Comparison of ENCODE assay signal across 8 mouse cellular contexts in genomic region chr9:36970651-36971050, GRCm38 (mm10).
DNase-seq lines count a peak whose midpoint lies in the region; ATAC-seq and TF ChIP-seq lines count a peak whose summit lies in the region.

No protein-coding gene starts in this region.

- H3K4me2 ChIP-seq in forebrain, embryonic 14.5 days (ENCODE audit: low read length), result no peak overlapping the region
- no peak overlapping the region for H3K4me2 ChIP-seq in midbrain, embryonic 16.5 days (ENCODE audit: low read length)
- H3K4me2 ChIP-seq in stomach, embryonic 15.5 days, result no peak overlapping the region

- no peak overlapping the region for H3K27ac ChIP-seq in heart, embryonic 10.5 days
- no peak overlapping the region for H3K27ac ChIP-seq in forebrain, embryonic 14.5 days (ENCODE audit: low read depth, low read length)
- no peak overlapping the region for H3K27ac ChIP-seq in left cerebral cortex, adult 2 months
- no peak overlapping the region for H3K27ac ChIP-seq in midbrain, embryonic 16.5 days (ENCODE audit: low read length)
- peak overlapping the region; percentile 57; the same call in 1 of the 2 replicates for H3K27ac ChIP-seq in stomach, embryonic 15.5 days

- H3K9me3 ChIP-seq in heart, embryonic 10.5 days, result no peaks in the 10 kb centered on the region
- no peaks in the 10 kb centered on the region for H3K9me3 ChIP-seq in forebrain, embryonic 14.5 days (replicated peaks; ENCODE audit: control insufficient read depth, low read length)
- H3K9me3 ChIP-seq in midbrain, embryonic 16.5 days (replicated peaks; ENCODE audit: control insufficient read depth, low read length, poor library complexity, severe bottlenecking), result no peaks in the 10 kb centered on the region
- no peaks in the 10 kb centered on the region for H3K9me3 ChIP-seq in stomach, embryonic 15.5 days

- TF ChIP-seq CTCF in brain, embryonic 14.5 days (IDR thresholded peaks at IDR 0.05; ENCODE audit: borderline replicate concordance, extremely low read depth, insufficient read depth, insufficient read length), result peak; percentile 78
- TF ChIP-seq CTCF in left cerebral cortex, adult 2 months (IDR thresholded peaks at IDR 0.05), result peak; percentile 93

- H3K27me3 ChIP-seq in heart, embryonic 10.5 days (ENCODE audit: insufficient read depth, poor library complexity, severe bottlenecking), result peaks cover 9% of the 10 kb centered on the region; the same call in 1 of the 2 replicates
- no peaks in the 10 kb centered on the region for H3K27me3 ChIP-seq in forebrain, embryonic 14.5 days (replicated peaks; ENCODE audit: control insufficient read depth, insufficient read depth, low read length)
- H3K27me3 ChIP-seq in midbrain, embryonic 16.5 days (ENCODE audit: control insufficient read depth, insufficient read depth, low read depth, low read length), result no peaks in the 10 kb centered on the region
- no peaks in the 10 kb centered on the region for H3K27me3 ChIP-seq in stomach, embryonic 15.5 days (replicated peaks)

- no peak overlapping the region for H3K9ac ChIP-seq in forebrain, embryonic 14.5 days (ENCODE audit: low read length)
- H3K9ac ChIP-seq in midbrain, embryonic 16.5 days (ENCODE audit: low read depth, low read length), result no peak overlapping the region
- no peak overlapping the region for H3K9ac ChIP-seq in stomach, embryonic 15.5 days

- ATAC-seq in forebrain, embryonic 14.5 days, result peak; percentile 56
- peak; percentile 8; the same call in 1 of the 2 replicates for ATAC-seq in midbrain, embryonic 16.5 days
- ATAC-seq in stomach, embryonic 15.5 days (ENCODE audit: insufficient read depth, low FRiP score, low read depth), result no peak

- no peak for TF ChIP-seq POLR2A in brain, embryonic 14.5 days (IDR thresholded peaks at IDR 0.05; ENCODE audit: borderline replicate concordance, extremely low read depth, insufficient read depth, insufficient read length, poor library complexity, severe bottlenecking)

- intact Hi-C loops in left cerebral cortex, adult 2 months (cut with DNase I), result loop anchor here (2.0 kb wide), 2 partner anchors 176 to 262 kb away; partner anchors contain the start of gene Pknox2

- no peaks in the 10 kb centered on the region for H3K36me3 ChIP-seq in heart, embryonic 10.5 days
- no peaks in the 10 kb centered on the region for H3K36me3 ChIP-seq in forebrain, embryonic 14.5 days (ENCODE audit: control insufficient read depth, insufficient read depth, low read length)
- H3K36me3 ChIP-seq in midbrain, embryonic 16.5 days (ENCODE audit: control insufficient read depth, insufficient read depth, low read length), result no peaks in the 10 kb centered on the region
- no peaks in the 10 kb centered on the region for H3K36me3 ChIP-seq in stomach, embryonic 15.5 days

- peaks cover 11% of the 10 kb centered on the region for H3K4me1 ChIP-seq in heart, embryonic 10.5 days
- H3K4me1 ChIP-seq in forebrain, embryonic 14.5 days (ENCODE audit: control insufficient read depth, insufficient read depth, low read length), result peaks cover 12% of the 10 kb centered on the region
- peaks cover 11% of the 10 kb centered on the region; the same call in 1 of the 2 replicates for H3K4me1 ChIP-seq in midbrain, embryonic 16.5 days (ENCODE audit: control insufficient read depth, insufficient read depth, low read length)
- H3K4me1 ChIP-seq in stomach, embryonic 15.5 days, result peaks cover 10% of the 10 kb centered on the region; the same call in 1 of the 2 replicates

- DNase-seq in heart, adult 8-10 months (ENCODE audit: low spot score), result peak; percentile 84
- no peak for DNase-seq in heart, embryonic 10.5 days (ENCODE audit: low spot score)
- DNase-seq in brain, embryonic 14.5 days (ENCODE audit: low read depth), result peak; percentile 86
- DNase-seq in forebrain, embryonic 14.5 days (ENCODE audit: low spot score), result peak; percentile 92
- DNase-seq in induced T-regulatory cell, adult 2 months (ENCODE audit: low read depth), result peak; percentile 79
- DNase-seq in left cerebral cortex, adult 2 months (ENCODE audit: extremely low spot score in 1 of 2, low spot score in 2 of 2), result peak; percentile 86 to 89

- WGBS in heart, embryonic 10.5 days, result 6% methylated on average over 5 of the region's 5 CpGs
- 10% methylated on average over 5 of the region's 5 CpGs for WGBS in forebrain, embryonic 14.5 days
- WGBS in midbrain, embryonic 16.5 days, result 6% methylated on average over 5 of the region's 5 CpGs
- 5% methylated on average over 5 of the region's 5 CpGs for WGBS in stomach, embryonic 15.5 days

- H3K4me3 ChIP-seq in heart, embryonic 10.5 days, result no peak overlapping the region
- no peak overlapping the region for H3K4me3 ChIP-seq in forebrain, embryonic 14.5 days (ENCODE audit: low read depth, low read length)
- H3K4me3 ChIP-seq in left cerebral cortex, adult 2 months, result no peak overlapping the region
- H3K4me3 ChIP-seq in midbrain, embryonic 16.5 days (ENCODE audit: low read depth, low read length), result no peak overlapping the region
- H3K4me3 ChIP-seq in stomach, embryonic 15.5 days (replicated peaks), result no peak overlapping the region
